Mouse (Mus musculus) hindbrain, embryonic 11.5 days (tissue): Measurements from ENCODE around the gene Acvr2a. TPM values are rescaled to one million over a fixed set of nuclear protein-coding genes. Genes with fewer than 3 reads are reported as not detected.
"Not testable (repeated sequence)": the region's sequence is repeated elsewhere in the genome, so short reads cannot be mapped to it uniquely, and the experiment has no call there.

Source experiments
- ATAC-seq: fragments of 200-750 bp; cut with Nextera tagmentation; 2 replicates; pipeline ENCODE4 v1.8.0; 2017; ENCODE audit warnings: mild to moderate bottlenecking, moderate TSS enrichment, moderate library complexity; ENCODE audit not compliant: low FRiP score
- DNase-seq: peaks from one replicate; pipeline ENCODE4 v3.0.0-alpha.2; 2015; ENCODE audit warnings: low spot score
- H3K27ac ChIP-seq: fragments of 300-500 bp; sonication (generic); 2 replicates; pipeline ENCODE4 v1.5.1; 2014; ENCODE audit warnings: mild to moderate bottlenecking, low read depth, low read length
- H3K27me3 ChIP-seq: fragments of 300-500 bp; sonication (generic); 2 replicates; pipeline ENCODE4 v1.6.1; 2014; ENCODE audit warnings: mild to moderate bottlenecking, low read length, moderate library complexity, mixed read lengths; ENCODE audit not compliant: control insufficient read depth, insufficient read depth
- H3K36me3 ChIP-seq: fragments of 300-500 bp; sonication (generic); 2 replicates; pipeline ENCODE4 v1.6.1; 2014; ENCODE audit warnings: mild to moderate bottlenecking, low read length, moderate library complexity, mixed read lengths; ENCODE audit not compliant: control insufficient read depth, insufficient read depth
- H3K4me1 ChIP-seq: fragments of 300-500 bp; sonication (generic); replicated peaks from 2 replicates; pipeline ENCODE4 v1.6.1; 2014; ENCODE audit warnings: low read length, mixed read lengths; ENCODE audit not compliant: control insufficient read depth, insufficient read depth
- H3K4me2 ChIP-seq: fragments of 300-500 bp; sonication (generic); replicated peaks from 2 replicates; pipeline ENCODE4 v1.6.1; 2014; ENCODE audit warnings: mild to moderate bottlenecking, low read depth, low read length
- H3K4me3 ChIP-seq: fragments of 300-500 bp; sonication (generic); 2 replicates; pipeline ENCODE4 v1.5.1; 2014; ENCODE audit warnings: low read depth, low read length
- H3K9ac ChIP-seq: fragments of 300-500 bp; sonication (generic); 2 replicates; pipeline ENCODE4 v1.6.1; 2014; ENCODE audit warnings: low read depth, low read length
- H3K9me3 ChIP-seq: fragments of 300-500 bp; sonication (generic); 2 replicates; pipeline ENCODE4 v1.6.1; 2016; ENCODE audit warnings: low read length; ENCODE audit not compliant: control insufficient read depth
- WGBS: fragments of 180-500 bp; shearing (Covaris S2); extraction: QIAGEN DNeasy Blood & Tissue Kit; methylation state at CpG from one replicate; pipeline ENCODE4 v1.1.7; 2014; 5-methylcytosine and 5-hydroxymethylcytosine counted together
- polyA plus RNA-seq: library from polyadenylated mRNA; unstranded; fragments of >200 nt; fragmentation: Nextera tagmentation; extraction: Ambion mirVana; gene quantifications from 2 replicates; pipeline ENCODE4 v1.2.1, GENCODE M21; 2014

Acvr2a gene
- polyA plus RNA-seq, 1 experiment from 2014 or later = 42.8 TPM

- no peaks in the 10 kb centered on the region for H3K4me1 ChIP-seq
- no peaks in the 10 kb centered on the region for H3K36me3 ChIP-seq
- no peaks in the 10 kb centered on the region for H3K27me3 ChIP-seq
- ATAC-seq (no peak), DNase-seq (no peak)
- H3K4me2 ChIP-seq = no peak overlapping the region
- WGBS = 86% methylated on average over 3 of the region's 3 CpGs
- H3K9me3 ChIP-seq = no peaks in the 10 kb centered on the region
- H3K27ac ChIP-seq = no peak overlapping the region
- no peak overlapping the region for H3K4me3 ChIP-seq
- H3K9ac ChIP-seq = no peak overlapping the region
Observed at GRCm38 (mm10) chr2:48841611-48842470, 27.9 kb downstream of the Acvr2a start.

GRCm38 (mm10) chr2:48846689-48847398 is 32.9 kb downstream of the Acvr2a start:
- WGBS = 21% methylated on average over 2 of the region's 2 CpGs

GRCm38 (mm10) chr2:48865596-48865995 is 51.7 kb downstream of the Acvr2a start:
- not testable (repeated sequence) for DNase-seq, H3K4me2 ChIP-seq, ATAC-seq, H3K9ac ChIP-seq, H3K27ac ChIP-seq, H3K27me3 ChIP-seq, H3K4me1 ChIP-seq, H3K9me3 ChIP-seq, H3K4me3 ChIP-seq, H3K36me3 ChIP-seq
- WGBS = 91% methylated on average over 6 of the region's 6 CpGs

More at GRCm38 (mm10) chr2:48846689-48847398, 32.9 kb downstream of the Acvr2a start:
- no peaks in the 10 kb centered on the region for H3K36me3 ChIP-seq
- H3K4me3 ChIP-seq = no peak overlapping the region
- DNase-seq (peak; percentile 28), ATAC-seq (peak; percentile 63)
- H3K27ac ChIP-seq = no peak overlapping the region
- H3K9me3 ChIP-seq = no peaks in the 10 kb centered on the region
- H3K4me2 ChIP-seq = no peak overlapping the region
- H3K4me1 ChIP-seq = no peaks in the 10 kb centered on the region
- H3K9ac ChIP-seq = no peak overlapping the region
- H3K27me3 ChIP-seq = no peaks in the 10 kb centered on the region

- H3K4me1 ChIP-seq = no peaks in the 10 kb centered on the region
- no peaks in the 10 kb centered on the region for H3K9me3 ChIP-seq
- DNase-seq (no peak), ATAC-seq (no peak)
- H3K9ac ChIP-seq = no peak overlapping the region
- WGBS = 88% methylated on average over 5 of the region's 5 CpGs
- no peak overlapping the region for H3K4me3 ChIP-seq
- no peaks in the 10 kb centered on the region for H3K36me3 ChIP-seq
- H3K4me2 ChIP-seq = no peak overlapping the region
- no peak overlapping the region for H3K27ac ChIP-seq
- H3K27me3 ChIP-seq = no peaks in the 10 kb centered on the region
Observed at GRCm38 (mm10) chr2:48868199-48868913, 54.4 kb downstream of the Acvr2a start.

- no peak overlapping the region for H3K27ac ChIP-seq
- no peaks in the 10 kb centered on the region for H3K4me1 ChIP-seq
- H3K4me2 ChIP-seq = no peak overlapping the region
- peak; percentile 71; the same call in 1 of the 2 replicates for ATAC-seq
- H3K36me3 ChIP-seq = no peaks in the 10 kb centered on the region
- no peak overlapping the region for H3K9ac ChIP-seq
- peak; percentile 83 for DNase-seq
- no peak overlapping the region for H3K4me3 ChIP-seq
- no peaks in the 10 kb centered on the region for H3K9me3 ChIP-seq
- H3K27me3 ChIP-seq = no peaks in the 10 kb centered on the region
Observed at GRCm38 (mm10) chr2:48885945-48886344, 72.0 kb downstream of the Acvr2a start.

GRCm38 (mm10) chr2:48895186-48895585 is 81.3 kb downstream of the Acvr2a start:
- Histone ChIP-seq H3K4me2 (no peak overlapping the region), H3K27ac (no peak overlapping the region), H3K36me3 (no peaks in the 10 kb centered on the region), H3K9me3 (no peaks in the 10 kb centered on the region), H3K4me1 (no peaks in the 10 kb centered on the region), H3K27me3 (no peaks in the 10 kb centered on the region), H3K9ac (no peak overlapping the region), H3K4me3 (no peak overlapping the region)
- DNase-seq (no peak), ATAC-seq (no peak)
- 92% methylated on average over 3 of the region's 3 CpGs for WGBS

GRCm38 (mm10) chr2:48908866-48909265 is 95.0 kb downstream of the Acvr2a start:
- Histone ChIP-seq H3K4me1 (no peaks in the 10 kb centered on the region), H3K4me3 (no peak overlapping the region), H3K36me3 (no peaks in the 10 kb centered on the region), H3K4me2 (no peak overlapping the region), H3K9me3 (no peaks in the 10 kb centered on the region), H3K27me3 (no peaks in the 10 kb centered on the region), H3K27ac (no peak overlapping the region), H3K9ac (no peak overlapping the region)
- ATAC-seq (no peak), DNase-seq (peak; percentile 26)
- WGBS = 62% methylated on average over 2 of the region's 2 CpGs

- no peak overlapping the region for H3K4me3 ChIP-seq
- H3K36me3 ChIP-seq = no peaks in the 10 kb centered on the region
- H3K9ac ChIP-seq = no peak overlapping the region
- DNase-seq (no peak), ATAC-seq (no peak)
- WGBS = 87% methylated on average over 1 of the region's 1 CpGs
- no peaks in the 10 kb centered on the region for H3K9me3 ChIP-seq
- no peak overlapping the region for H3K4me2 ChIP-seq
- no peak overlapping the region for H3K27ac ChIP-seq
- no peaks in the 10 kb centered on the region for H3K27me3 ChIP-seq
- H3K4me1 ChIP-seq = no peaks in the 10 kb centered on the region
Observed at GRCm38 (mm10) chr2:48914185-48914584, 100.3 kb downstream of the Acvr2a start.
